ENCODE assay signal across 1 mouse cellular context in the genomic region with DNA sequence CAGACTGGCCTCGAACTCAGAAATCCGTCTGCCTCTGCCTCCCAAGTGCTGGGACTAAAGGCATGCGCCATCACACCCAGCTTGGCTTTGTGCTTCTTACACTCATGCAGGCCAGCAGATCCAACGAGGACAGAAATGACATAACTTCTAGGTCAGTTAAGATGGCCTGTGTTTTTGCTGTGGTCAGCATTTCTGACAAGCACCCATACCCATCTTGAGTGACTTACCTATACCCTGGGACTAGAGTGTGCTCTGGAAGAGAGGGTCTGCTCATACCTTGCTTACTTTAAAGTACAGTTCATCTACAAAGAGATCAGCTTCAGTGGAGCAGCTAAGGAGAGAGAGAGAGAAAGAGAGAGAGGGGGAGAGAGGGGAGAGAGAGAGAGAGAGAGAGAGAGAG.
TF ChIP-seq lines count a peak whose summit lies in the region.

No protein-coding gene starts in this region.

TF ChIP-seq in CH12.LX, 34 proteins besides CTCF, POLR2A, EP300 and RAD21 (continued from another document):
- TF ChIP-seq ZNF384 (IDR thresholded peaks at IDR 0.05; ENCODE audit: low read depth, low read length) (no peak), SMC3 (IDR thresholded peaks at IDR 0.05; ENCODE audit: low read depth, low read length) (no peak), MXI1 (IDR thresholded peaks at IDR 0.05; ENCODE audit: low read depth, low read length) (no peak)
TF ChIP-seq in CH12.LX: peak in this region for 1.
